Comparison of ENCODE assay signal across 9 mouse cellular contexts in the genomic region with DNA sequence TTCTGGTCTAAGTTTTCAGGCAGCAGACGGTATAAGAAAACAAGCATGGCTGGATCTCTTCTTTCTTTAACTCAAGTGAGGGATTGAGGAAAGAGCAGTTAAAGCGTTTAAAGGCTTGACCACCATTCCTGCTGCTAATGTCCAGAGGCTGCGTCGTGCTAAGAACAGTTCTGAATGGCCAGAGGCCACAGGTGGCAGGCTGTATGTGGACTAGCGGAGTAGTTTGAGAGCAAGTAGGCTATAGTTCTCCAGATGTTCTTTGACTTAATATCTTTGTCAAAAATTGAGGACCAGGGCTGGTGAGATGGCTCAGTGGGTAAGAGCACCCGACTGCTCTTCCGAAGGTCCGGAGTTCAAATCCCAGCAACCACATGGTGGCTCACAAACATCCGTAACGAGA. TPM values are rescaled to one million over a fixed set of nuclear protein-coding genes. Genes with fewer than 3 reads are reported as not detected.
A peak's percentile ranks its signal among the peaks of the same experiment; 100 is the strongest.
DNase-seq lines count a peak whose midpoint lies in the region; ATAC-seq and TF ChIP-seq lines count a peak whose summit lies in the region.
"Had no signal": no experiment of that assay in that cellular context is flagged by ENCODE, and none has a peak within 500 bp of the region (broad histone marks: within the 10 kb centered on the region; RNA-seq: fewer than 3 reads in every experiment).

No protein-coding gene starts in this region.

- peak overlapping the region; percentile 96 for H3K4me2 ChIP-seq in lung, embryonic 16.5 days (ENCODE audit: low read depth, low read length)
- peak overlapping the region; percentile 94 for H3K4me2 ChIP-seq in forebrain, embryonic 14.5 days (ENCODE audit: low read length)
- peak overlapping the region; percentile 93 for H3K4me2 ChIP-seq in limb, embryonic 14.5 days (replicated peaks; ENCODE audit: low read depth, low read length, severe bottlenecking)
- peak overlapping the region; percentile 82 for H3K4me2 ChIP-seq in stomach, embryonic 14.5 days (replicated peaks; ENCODE audit: low read depth, low read length)

- no peak for DNase-seq in lung, postnatal 14 days
- DNase-seq in forebrain, embryonic 14.5 days (ENCODE audit: low spot score): no peak
- no peak for DNase-seq in limb, embryonic 14.5 days (ENCODE audit: low spot score)
- DNase-seq in right cerebral cortex, adult 18-20 months: no peak
- DNase-seq in embryo, embryonic 10.5 days (ENCODE audit: low spot score): no peak
- DNase-seq: spleen, adult 18-20 months had no signal

- 46% methylated on average over 10 of the region's 10 CpGs for WGBS in lung, embryonic 16.5 days
- WGBS in forebrain, embryonic 14.5 days: 56% methylated on average over 10 of the region's 10 CpGs
- 54% methylated on average over 10 of the region's 10 CpGs for WGBS in limb, embryonic 14.5 days
- 60% methylated on average over 10 of the region's 10 CpGs for WGBS in stomach, embryonic 14.5 days

- H3K9me3 ChIP-seq in lung, embryonic 16.5 days (ENCODE audit: control insufficient read depth, low read length): no peaks in the 10 kb centered on the region
- no peaks in the 10 kb centered on the region for H3K9me3 ChIP-seq in forebrain, embryonic 14.5 days (replicated peaks; ENCODE audit: control insufficient read depth, low read length)
- no peaks in the 10 kb centered on the region for H3K9me3 ChIP-seq in limb, embryonic 14.5 days (ENCODE audit: control insufficient read depth, low read length)
- no peaks in the 10 kb centered on the region for H3K9me3 ChIP-seq in stomach, embryonic 14.5 days (ENCODE audit: control insufficient read depth, low read depth, low read length)

- TF ChIP-seq POLR2A in limb, embryonic 14.5 days (IDR thresholded peaks at IDR 0.05; ENCODE audit: borderline replicate concordance, extremely low read depth, insufficient read depth, insufficient read length): no peak

- peak overlapping the region; percentile 90 for H3K9ac ChIP-seq in lung, embryonic 16.5 days (ENCODE audit: low read length)
- H3K9ac ChIP-seq in forebrain, embryonic 14.5 days (ENCODE audit: low read length): peak overlapping the region; percentile 96
- peak overlapping the region; percentile 97 for H3K9ac ChIP-seq in limb, embryonic 14.5 days (ENCODE audit: low read depth, low read length, severe bottlenecking)
- peak overlapping the region; percentile 93; the same call in 1 of the 2 replicates for H3K9ac ChIP-seq in stomach, embryonic 14.5 days (replicated peaks; ENCODE audit: low read depth, low read length)

- peaks cover 4% of the 10 kb centered on the region; the same call in 1 of the 2 replicates for H3K36me3 ChIP-seq in lung, embryonic 16.5 days (ENCODE audit: control insufficient read depth, insufficient read depth, low read length)
- H3K36me3 ChIP-seq in forebrain, embryonic 14.5 days (ENCODE audit: control insufficient read depth, insufficient read depth, low read length): no peaks in the 10 kb centered on the region
- peaks cover 3% of the 10 kb centered on the region; the same call in 1 of the 2 replicates for H3K36me3 ChIP-seq in limb, embryonic 14.5 days (ENCODE audit: control insufficient read depth, insufficient read depth, low read length)
- no peaks in the 10 kb centered on the region for H3K36me3 ChIP-seq in stomach, embryonic 14.5 days (ENCODE audit: control insufficient read depth, insufficient read depth, low read length)

- peak overlapping the region; percentile 74 for H3K4me3 ChIP-seq in lung, embryonic 16.5 days (ENCODE audit: low read length)
- H3K4me3 ChIP-seq in forebrain, embryonic 14.5 days (ENCODE audit: low read depth, low read length): peak overlapping the region; percentile 91
- peak overlapping the region; percentile 94 for H3K4me3 ChIP-seq in limb, embryonic 14.5 days (replicated peaks; ENCODE audit: low read length)
- H3K4me3 ChIP-seq in stomach, embryonic 14.5 days (ENCODE audit: low read depth, low read length): peak overlapping the region; percentile 91

- ATAC-seq in lung, embryonic 16.5 days (ENCODE audit: low read depth): no peak
- ATAC-seq in forebrain, embryonic 14.5 days: no peak
- no peak for ATAC-seq in limb, embryonic 14.5 days (ENCODE audit: low FRiP score, low read depth)
- no peak for ATAC-seq in stomach, embryonic 14.5 days (ENCODE audit: insufficient number of reproducible peaks, insufficient read depth, low FRiP score, low read depth)
- no peak for ATAC-seq in monocyte, adult 5-6 weeks (replicated peaks; ENCODE audit: insufficient number of reproducible peaks, low FRiP score, low TSS enrichment, poor library complexity, severe bottlenecking)

- H3K4me1 ChIP-seq in lung, embryonic 16.5 days (replicated peaks; ENCODE audit: control insufficient read depth, insufficient read depth, low read length): peaks cover 50% of the 10 kb centered on the region
- H3K4me1 ChIP-seq in forebrain, embryonic 14.5 days (ENCODE audit: control insufficient read depth, insufficient read depth, low read length): peaks cover 15% of the 10 kb centered on the region
- H3K4me1 ChIP-seq in limb, embryonic 14.5 days (ENCODE audit: control insufficient read depth, insufficient read depth, low read length): peaks cover 10% of the 10 kb centered on the region
- H3K4me1 ChIP-seq in stomach, embryonic 14.5 days (ENCODE audit: control insufficient read depth, insufficient read depth, low read length): peaks cover 24% of the 10 kb centered on the region

- H3K27me3 ChIP-seq in lung, embryonic 16.5 days (ENCODE audit: control insufficient read depth, insufficient read depth, low read depth, low read length): no peaks in the 10 kb centered on the region
- H3K27me3 ChIP-seq in forebrain, embryonic 14.5 days (replicated peaks; ENCODE audit: control insufficient read depth, insufficient read depth, low read length): 0 out of 2 replicates have a peak, but pooled peaks cover 4% of the 10 kb centered on the region
- H3K27me3 ChIP-seq in limb, embryonic 14.5 days (ENCODE audit: control insufficient read depth, insufficient read depth, low read length): no peaks in the 10 kb centered on the region
- no peaks in the 10 kb centered on the region for H3K27me3 ChIP-seq in stomach, embryonic 14.5 days (ENCODE audit: control insufficient read depth, insufficient read depth, low read length)

- no peak overlapping the region for H3K27ac ChIP-seq in lung, embryonic 16.5 days (ENCODE audit: low read length)
- no peak overlapping the region for H3K27ac ChIP-seq in forebrain, embryonic 14.5 days (ENCODE audit: low read depth, low read length)
- H3K27ac ChIP-seq in limb, embryonic 14.5 days (replicated peaks; ENCODE audit: low read depth, low read length): no peak overlapping the region
- H3K27ac ChIP-seq in stomach, embryonic 14.5 days (ENCODE audit: low read length): peak overlapping the region; percentile 11; the same call in 1 of the 2 replicates

RNA-seq across cellular contexts. Expression of a gene that starts 1.9 kb away (rescaled TPM):
- 17.1 and 17.7 TPM in 2 replicates for polyA plus RNA-seq in lung, embryonic 16.5 days (2015; fragmentation: Nextera tagmentation; extraction: Ambion mirVana)
- 17.8 and 19.5 TPM in 2 replicates for polyA plus RNA-seq in forebrain, embryonic 14.5 days (2014; fragmentation: Nextera tagmentation; extraction: Ambion mirVana)
- 33.3 and 36.1 TPM in 2 replicates for polyA plus RNA-seq in limb, embryonic 14.5 days (2012; rRNA removed)
- polyA plus RNA-seq in limb, embryonic 14.5 days (2014; fragmentation: Nextera tagmentation; extraction: Ambion mirVana): 33.6 and 35.5 TPM in 2 replicates
- polyA plus RNA-seq in stomach, embryonic 14.5 days (2014; fragmentation: Nextera tagmentation; extraction: Ambion mirVana): 28.7 and 29.3 TPM in 2 replicates
- 91.3 to 286 TPM (median 103 TPM) in 3 replicates for total RNA-seq in monocyte, adult 5-6 weeks (2017)

RNA-seq across cellular contexts. Expression of a gene that starts 31.8 kb away (rescaled TPM):
- 122 and 123 TPM in 2 replicates for polyA plus RNA-seq in lung, embryonic 16.5 days (2015; fragmentation: Nextera tagmentation; extraction: Ambion mirVana)
- polyA plus RNA-seq in forebrain, embryonic 14.5 days (2014; fragmentation: Nextera tagmentation; extraction: Ambion mirVana): 78.6 and 78.8 TPM in 2 replicates
- polyA plus RNA-seq in limb, embryonic 14.5 days (2012; rRNA removed): 110 and 113 TPM in 2 replicates
- 120 and 139 TPM in 2 replicates for polyA plus RNA-seq in limb, embryonic 14.5 days (2014; fragmentation: Nextera tagmentation; extraction: Ambion mirVana)
- 92.1 and 101 TPM in 2 replicates for polyA plus RNA-seq in stomach, embryonic 14.5 days (2014; fragmentation: Nextera tagmentation; extraction: Ambion mirVana)
- 102 to 127 TPM (median 106 TPM) in 3 replicates for total RNA-seq in monocyte, adult 5-6 weeks (2017)

RNA-seq across cellular contexts. Expression of a gene that starts 52.4 kb away (rescaled TPM):
- polyA plus RNA-seq in lung, embryonic 16.5 days (2015; fragmentation: Nextera tagmentation; extraction: Ambion mirVana): 153 and 155 TPM in 2 replicates
- 151 and 157 TPM in 2 replicates for polyA plus RNA-seq in forebrain, embryonic 14.5 days (2014; fragmentation: Nextera tagmentation; extraction: Ambion mirVana)
- polyA plus RNA-seq in limb, embryonic 14.5 days (2012; rRNA removed): 62.3 and 78.2 TPM in 2 replicates
- polyA plus RNA-seq in limb, embryonic 14.5 days (2014; fragmentation: Nextera tagmentation; extraction: Ambion mirVana): 151 and 161 TPM in 2 replicates
- polyA plus RNA-seq in stomach, embryonic 14.5 days (2014; fragmentation: Nextera tagmentation; extraction: Ambion mirVana): 166 and 170 TPM in 2 replicates
- 41.2 to 67.4 TPM (median 61.4 TPM) in 3 replicates for total RNA-seq in monocyte, adult 5-6 weeks (2017)
